Mouse (Mus musculus) cerebellum, postnatal 4 days (tissue): Measurements from ENCODE around the gene Kctd11.
"Not testable (repeated sequence)": the region's sequence is repeated elsewhere in the genome, so short reads cannot be mapped to it uniquely, and the experiment has no call there.

ENCODE experiments used
- DNase-seq, 2 experiments: peaks; one replicate each; pipeline ENCODE4 v3.0.0; 2022; ENCODE audit warnings: low spot score in 2 of 2, mixed read lengths in 1 of 2

The Kctd11 gene

DNA sequence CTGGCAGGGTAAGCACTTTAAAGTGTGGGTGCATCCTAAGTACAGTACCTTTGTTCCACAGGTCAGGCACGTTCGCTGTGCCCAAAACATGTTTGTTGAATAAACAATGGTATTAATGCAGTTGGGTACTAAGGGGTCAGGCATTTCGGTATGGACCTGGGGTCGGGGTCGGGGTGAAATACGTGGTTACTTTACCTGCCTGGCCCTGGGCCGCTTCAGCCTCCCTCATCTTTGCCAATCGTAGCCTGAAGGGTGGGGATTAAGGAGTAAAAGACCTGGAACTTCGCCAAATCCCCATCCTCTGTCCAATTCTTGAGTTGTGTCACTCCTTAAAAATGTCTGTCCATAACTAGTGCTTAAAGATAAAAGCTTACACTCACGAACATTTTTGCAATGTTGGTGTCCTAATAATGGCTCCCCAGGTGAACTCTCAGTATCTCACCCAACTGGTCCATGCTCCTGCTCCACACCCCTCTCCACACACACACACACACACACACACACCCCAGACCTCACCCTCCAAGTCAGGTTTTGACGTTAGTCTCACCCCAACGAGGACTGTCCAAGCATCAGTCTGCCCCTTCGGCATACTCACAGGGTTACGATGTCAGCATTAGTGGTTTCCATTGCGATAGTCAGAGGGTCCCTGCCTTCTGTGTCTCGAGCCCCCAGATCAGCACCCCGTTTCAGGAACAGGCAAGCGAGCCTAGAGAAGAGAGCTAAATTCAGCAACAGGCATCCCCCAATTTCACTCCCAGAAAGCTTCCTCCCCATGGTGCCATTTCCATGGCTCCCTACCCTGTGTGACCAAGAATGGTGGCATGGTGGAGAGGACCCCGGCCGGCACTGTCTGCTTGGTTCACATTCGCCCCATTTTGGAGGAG, 823 bp upstream of the Kctd11 start:
- DNase-seq = no peak

DNA sequence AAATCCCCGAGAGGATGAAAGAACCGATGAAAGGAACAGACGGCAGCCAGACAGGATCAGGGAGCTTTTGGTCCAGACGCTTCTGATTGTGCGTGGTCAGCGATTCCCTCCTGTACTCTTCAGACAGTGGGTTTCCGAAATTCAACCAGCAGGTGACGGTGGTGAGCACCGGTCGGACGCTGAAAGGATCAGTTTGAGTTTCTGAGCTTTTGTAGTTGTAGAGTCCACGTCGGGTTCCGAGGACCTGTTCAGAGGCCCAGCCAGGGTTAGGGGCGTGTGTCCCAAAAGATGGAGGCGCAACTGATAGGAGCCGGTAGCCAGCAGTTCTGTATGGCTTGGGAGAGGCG, 727 bp downstream of the Kctd11 start:
- peak in 1 of 2 experiments; percentile 62 for DNase-seq

DNA sequence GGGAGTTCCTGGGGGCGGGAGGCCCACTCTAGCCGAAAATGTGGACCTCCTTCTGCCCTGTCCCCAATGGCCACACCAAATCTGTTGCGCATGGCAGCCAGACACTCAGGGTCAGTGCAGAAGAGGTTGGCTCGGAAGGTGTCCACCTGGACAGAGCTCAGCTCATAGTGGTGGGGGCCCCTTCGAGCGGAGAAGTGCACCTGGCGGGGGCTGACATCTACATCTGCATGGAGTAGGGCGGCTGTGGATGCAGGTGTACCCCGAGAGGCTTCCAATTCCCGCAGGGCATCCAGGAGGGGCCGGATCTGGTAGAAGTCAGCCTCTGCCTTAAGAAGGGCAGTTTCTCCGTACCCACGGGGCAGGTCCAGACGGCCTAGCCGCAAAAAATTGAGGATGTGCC, 1.5 kb downstream of the Kctd11 start:
- DNase-seq = no peak

GRCm38 (mm10) chr11:69878952-69879351, 2.3 kb downstream of the Kctd11 start:
- DNase-seq = no peak

- DNase-seq = no peak
Observed at GRCm38 (mm10) chr11:69878399-69878798, 2.8 kb downstream of the Kctd11 start.

- DNase-seq = no peak
Observed at GRCm38 (mm10) chr11:69877878-69878277, 3.3 kb downstream of the Kctd11 start, which contains the start of gene Tmem95. Gene Tmem95, minus strand, starts transcription at chr11:69878018.

- peak; percentile 71 to 87 for DNase-seq
Observed at GRCm38 (mm10) chr11:69876867-69877266, 4.3 kb downstream of the Kctd11 start.

GRCm38 (mm10) chr11:69876186-69876585, 5.0 kb downstream of the Kctd11 start:
- DNase-seq = no peak

GRCm38 (mm10) chr11:69872451-69872850, 8.8 kb downstream of the Kctd11 start:
- DNase-seq = no peak

DNA sequence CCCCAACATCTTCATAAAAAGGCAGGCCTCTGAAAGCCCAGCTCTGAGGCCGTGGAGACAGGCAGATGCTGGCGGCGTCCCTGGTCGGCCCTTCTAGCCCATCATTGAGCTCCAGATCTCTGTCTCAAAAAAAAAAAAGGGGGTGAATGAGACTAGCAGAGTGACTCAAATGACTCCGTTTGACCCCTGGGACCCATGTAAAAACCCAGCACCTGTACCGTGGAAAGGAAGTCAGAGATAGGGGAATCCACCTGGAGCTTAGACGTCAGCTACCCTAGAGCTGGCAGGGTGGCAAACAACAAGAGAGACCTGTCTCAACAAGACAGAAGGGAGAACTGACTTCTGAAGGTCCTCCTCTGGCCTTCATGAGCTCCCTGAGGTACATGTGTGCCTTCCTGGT, 9.4 kb downstream of the Kctd11 start:
- no peak for DNase-seq

GRCm38 (mm10) chr11:69870289-69871069, 10.7 kb downstream of the Kctd11 start:
- no peak for DNase-seq

- DNase-seq = no peak
Observed at GRCm38 (mm10) chr11:69867335-69867734, 13.9 kb downstream of the Kctd11 start.

DNA sequence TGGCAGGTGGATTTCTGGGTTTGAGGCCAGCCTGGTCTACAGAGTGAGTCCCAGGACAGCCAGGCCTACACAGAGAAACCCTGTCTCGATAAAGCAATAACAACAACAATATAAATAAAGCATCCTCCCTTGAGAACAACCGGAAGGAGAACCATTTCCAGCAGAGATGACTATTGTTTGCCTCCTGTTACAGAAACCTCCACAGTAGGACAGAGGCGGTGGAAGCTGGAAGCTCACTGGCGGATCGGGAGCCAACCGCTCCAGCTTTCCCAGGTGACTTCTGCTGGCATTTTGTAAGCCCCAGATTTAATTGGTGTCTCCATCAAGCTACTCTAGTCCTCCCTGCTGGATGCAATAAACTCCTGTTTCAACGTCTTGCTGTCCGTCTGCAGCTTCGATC, 15.6 kb downstream of the Kctd11 start:
- DNase-seq = no peak

- no peak for DNase-seq
Observed at GRCm38 (mm10) chr11:69864138-69864860, 16.9 kb downstream of the Kctd11 start.

DNA sequence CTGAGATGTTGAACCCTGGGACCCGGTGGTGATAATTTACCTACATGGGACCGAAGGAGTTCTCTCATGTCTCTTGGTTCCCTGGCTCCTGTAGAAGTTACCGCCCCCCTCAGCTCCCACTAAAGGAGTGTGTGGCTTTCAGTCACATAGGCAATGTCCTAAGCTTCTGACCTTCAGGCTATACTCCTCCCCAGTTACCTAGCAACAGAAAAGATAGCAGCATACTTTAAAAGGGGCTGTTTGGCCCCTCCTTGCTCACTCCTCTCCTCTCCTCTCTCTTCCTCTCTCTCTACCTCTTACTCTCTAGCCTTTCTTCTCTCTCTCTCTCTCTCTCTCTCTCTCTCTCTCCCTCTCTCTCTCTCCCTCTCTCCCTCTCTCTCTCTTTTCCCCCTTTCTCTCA, 17.5 kb downstream of the Kctd11 start:
- DNase-seq = not testable (repeated sequence)

- no peak for DNase-seq
Observed at GRCm38 (mm10) chr11:69858113-69858998, 22.9 kb downstream of the Kctd11 start, which contains the start of gene Tnk1. Gene Tnk1, minus strand, starts transcription at chr11:69858730.

DNA sequence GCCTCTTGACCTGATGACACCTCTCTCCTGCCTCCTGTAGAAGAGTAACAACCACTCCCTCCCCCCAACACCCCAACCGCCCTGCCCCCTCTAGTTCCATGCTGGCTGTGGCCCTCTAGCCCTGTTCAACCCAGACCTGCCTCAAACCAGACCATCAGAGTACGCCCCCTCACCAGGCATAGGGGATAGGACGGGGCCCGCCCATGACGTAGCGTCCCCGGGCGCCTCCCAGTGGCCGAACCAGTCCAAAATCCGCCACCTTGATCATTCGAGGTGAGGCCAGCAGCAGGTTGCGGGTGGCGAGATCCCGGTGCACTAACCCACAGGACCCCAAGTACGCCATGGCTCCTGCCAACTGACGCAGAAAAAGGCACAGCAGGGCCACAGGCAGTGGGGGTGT, 25.9 kb downstream of the Kctd11 start:
- DNase-seq = no peak

DNA sequence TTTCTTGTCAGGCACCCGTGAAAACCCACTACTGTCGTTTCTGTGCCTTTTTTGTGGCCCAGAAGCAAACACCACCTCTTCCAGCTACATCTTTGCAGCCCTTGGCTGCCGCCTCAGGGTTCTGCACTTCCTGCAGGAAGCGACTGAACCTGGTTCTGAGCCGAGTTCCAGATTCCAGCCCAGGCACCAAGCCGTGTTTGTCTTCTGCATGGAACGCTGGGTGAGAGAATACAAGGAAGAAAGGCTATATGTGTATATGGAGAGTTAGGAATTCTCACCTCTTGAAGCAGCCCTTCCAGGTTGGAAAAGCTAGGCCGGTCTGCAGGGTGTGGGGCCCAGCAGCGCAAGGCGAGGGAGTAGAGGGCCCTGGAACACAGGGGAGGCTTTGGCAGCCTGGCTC, 26.5 kb downstream of the Kctd11 start:
- no peak for DNase-seq

DNA sequence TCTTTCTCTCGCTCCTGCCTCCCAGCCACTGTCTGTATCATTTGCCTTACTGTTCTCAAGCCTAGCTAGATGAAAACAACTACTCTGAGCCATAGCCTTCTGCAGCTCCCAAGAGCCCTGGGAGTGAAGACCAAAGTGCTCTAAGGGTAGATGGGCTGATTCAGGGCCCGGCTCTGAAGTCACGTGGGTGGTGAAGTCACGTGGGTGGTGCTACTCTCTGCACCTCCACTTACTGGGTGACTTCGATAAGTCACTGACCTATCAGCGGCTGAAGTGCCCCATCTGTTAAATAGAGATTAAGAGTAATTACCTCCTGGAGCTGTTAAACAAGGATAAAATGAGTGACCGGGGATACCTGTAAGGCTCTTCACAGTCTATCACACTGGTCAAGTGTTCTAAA, 27.2 kb downstream of the Kctd11 start:
- no peak for DNase-seq

- DNase-seq = no peak
Observed at GRCm38 (mm10) chr11:69850754-69851153, 30.5 kb downstream of the Kctd11 start.

DNA sequence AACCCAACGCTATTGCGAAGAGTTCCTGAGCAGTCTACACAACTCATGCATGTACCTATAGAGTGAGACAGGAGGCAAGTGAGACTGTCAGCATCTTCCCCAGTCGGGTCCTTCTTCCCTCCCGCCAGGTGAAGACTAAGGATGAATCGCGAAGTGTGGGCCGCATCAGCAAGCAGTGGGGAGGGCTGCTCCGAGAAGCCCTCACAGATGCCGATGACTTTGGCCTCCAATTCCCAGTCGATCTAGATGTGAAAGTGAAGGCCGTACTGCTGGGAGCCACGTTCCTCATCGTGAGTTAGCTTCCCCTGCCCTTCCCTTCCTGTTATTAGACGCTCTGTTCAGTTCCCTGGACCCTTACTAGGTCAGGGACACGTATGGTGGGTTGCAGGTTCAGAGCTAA, 31.3 kb downstream of the Kctd11 start:
- no peak for DNase-seq
